Mouse (Mus musculus) spleen, adult 12 weeks (tissue): ENCODE measurements around the gene Ccdc163.

Experiments used
- DNase-seq: peaks from one replicate; pipeline ENCODE4 v3.0.0; 2022; ENCODE audit warnings: low spot score

Ccdc163 gene

GRCm38 (mm10) chr4:116703804-116704203 is 4.5 kb upstream of the Ccdc163 start:
- DNase-seq, result peak; percentile 65

- DNase-seq, result no peak
These were observed 643 bp upstream of the Ccdc163 start for GRCm38 (mm10) chr4:116707666-116708065.

GRCm38 (mm10) chr4:116708791-116709390 is 582 bp downstream of the Ccdc163 start:
- DNase-seq, result no peak

GRCm38 (mm10) chr4:116710154-116710553 is 1.8 kb downstream of the Ccdc163 start:
- DNase-seq, result no peak

- DNase-seq, result no peak
These were observed 4.2 kb downstream of the Ccdc163 start for GRCm38 (mm10) chr4:116712536-116712935.

GRCm38 (mm10) chr4:116719396-116719795 is 11.1 kb downstream of the Ccdc163 start:
- DNase-seq, result peak; percentile 40

GRCm38 (mm10) chr4:116720343-116721097 is 12.2 kb downstream of the Ccdc163 start, which contains the start of gene Tesk2:
Tesk2 (plus strand) TSS chr4:116720948.
- DNase-seq, result peak; percentile 82

GRCm38 (mm10) chr4:116721098-116721628 is 12.9 kb downstream of the Ccdc163 start:
- DNase-seq, result no peak

- DNase-seq, result no peak
These were observed 13.9 kb downstream of the Ccdc163 start for GRCm38 (mm10) chr4:116722230-116722629.

- DNase-seq, result no peak
These were observed 17.1 kb downstream of the Ccdc163 start for GRCm38 (mm10) chr4:116725444-116725843.

GRCm38 (mm10) chr4:116727401-116727800 is 19.1 kb downstream of the Ccdc163 start:
- DNase-seq, result no peak

GRCm38 (mm10) chr4:116729532-116729931 is 21.2 kb downstream of the Ccdc163 start:
- no peak for DNase-seq

- no peak for DNase-seq
These were observed 22.8 kb downstream of the Ccdc163 start for GRCm38 (mm10) chr4:116731077-116731476.

GRCm38 (mm10) chr4:116732355-116732754 is 24.0 kb downstream of the Ccdc163 start:
- DNase-seq, result no peak

- no peak for DNase-seq
These were observed 26.7 kb downstream of the Ccdc163 start for GRCm38 (mm10) chr4:116734996-116735395.

- DNase-seq, result no peak
These were observed 30.9 kb downstream of the Ccdc163 start for GRCm38 (mm10) chr4:116738972-116739751.

GRCm38 (mm10) chr4:116749750-116750149 is 41.4 kb downstream of the Ccdc163 start:
- no peak for DNase-seq

- no peak for DNase-seq
These were observed 53.6 kb downstream of the Ccdc163 start for GRCm38 (mm10) chr4:116761914-116762313.

- DNase-seq, result no peak
These were observed 55.7 kb downstream of the Ccdc163 start for GRCm38 (mm10) chr4:116764001-116764400.

- no peak for DNase-seq
These were observed 60.2 kb downstream of the Ccdc163 start for GRCm38 (mm10) chr4:116768510-116768909.

- no peak for DNase-seq
These were observed 60.8 kb downstream of the Ccdc163 start for GRCm38 (mm10) chr4:116769060-116769459.

GRCm38 (mm10) chr4:116776391-116776790 is 68.1 kb downstream of the Ccdc163 start:
- no peak for DNase-seq
